Mouse (Mus musculus) natural killer cell, adult 2 months (primary cell): ENCODE measurements at regions not wholly inside any gene's neighbourhood (a gene's known extent, or its start where the extent isn't known, plus 50 kb on each side); places are given as distances from the start of the nearest gene placed in this dataset.

Experiments used
- DNase-seq, 2 experiments: peaks; one replicate each; pipeline ENCODE4 v3.0.0; 2022; ENCODE audit warnings: low spot score in 2 of 2

GRCm38 (mm10) chr7:114345860-114346259 lies 69.2 kb upstream of the Pde3b start:
- DNase-seq = no peak

- no peak for DNase-seq
Measured at GRCm38 (mm10) chr7:114347006-114347405, 68.1 kb upstream of the Pde3b start.

GRCm38 (mm10) chr7:114350968-114351367 lies 64.1 kb upstream of the Pde3b start:
- no peak for DNase-seq

GRCm38 (mm10) chr7:114356381-114356780 lies 58.7 kb upstream of the Pde3b start:
- peak in 1 of 2 experiments; percentile 40 for DNase-seq

GRCm38 (mm10) chr7:114362166-114362565 lies 52.9 kb upstream of the Pde3b start:
- DNase-seq = no peak

GRCm38 (mm10) chr7:114364041-114364440 lies 51.0 kb upstream of the Pde3b start:
- DNase-seq = no peak
